Mouse (Mus musculus): ENCODE results near the gene Stx4a.

Stx4a gene

GRCm38 (mm10) chr7:127898179-127898956, 74.3 kb downstream of the Stx4a start:
- DNase-seq (ENCODE audit: low spot score in 2 of 2), result no peak

Measured in cerebellum, postnatal 4 days (tissue).